Mouse (Mus musculus) left cerebral cortex, adult 2 months (tissue): ENCODE data around the gene Gm17067. TPM values are rescaled to one million over a fixed set of nuclear protein-coding genes. Genes with fewer than 3 reads are reported as not detected.
"Not testable (repeated sequence)": the region's sequence is repeated elsewhere in the genome, so short reads cannot be mapped to it uniquely, and the experiment has no call there.

Source experiments
- DNase-seq, 2 experiments: peaks; one replicate each; pipeline ENCODE4 v3.0.0; 2021 to 2022; ENCODE audit warnings: low spot score in 2 of 2, mixed read lengths in 1 of 2; ENCODE audit errors: extremely low spot score in 1 of 2
- H3K27ac ChIP-seq: fragments of 200-600 bp; 2 replicates; pipeline ENCODE4 v1.8.1; 2022
- H3K4me3 ChIP-seq: fragments of 200-600 bp; 2 replicates; pipeline ENCODE4 v1.8.1; 2022
- CTCF ChIP-seq: fragments of 200-600 bp; IDR thresholded peaks from 2 replicates; pipeline ENCODE4 v1.8.1; 2022; ENCODE audit warnings: antibody characterized with exemption, mild to moderate bottlenecking, moderate library complexity
- intact Hi-C: fragments of 180-260 bp; cut with DNase I; formaldehyde crosslinking; loops from one replicate; pipeline ENCODE4 v1.15.1; 2025
- long read RNA-seq, 2 experiments: library from polyadenylated mRNA; stranded (forward); transcript quantifications; one replicate each; pipeline ENCODE4 v2.0.0; 2021; ENCODE audit warnings: borderline mapping rate in 2 of 2
- total RNA-seq, 2 experiments: library from RNA; stranded (reverse); gene quantifications; 2 replicates each; pipeline ENCODE4 v1.2.3; 2021

The Gm17067 gene
- total RNA-seq, result not detected
- long read RNA-seq, experiment 1, result 0 reads
- long read RNA-seq, experiment 2, result 0 reads

GRCm38 (mm10) chr7:42726917-42727316, at the start of gene Gm17067:
TSS of gene Gm17067 (minus strand) at chr7:42727017.
- intact Hi-C loops, result loop anchor here (5.0 kb wide), 1 partner anchor 130 kb away; no protein-coding TSS in a partner anchor
- DNase-seq, H3K4me3 ChIP-seq: not testable (repeated sequence)

GRCm38 (mm10) chr7:42749836-42750235, 23.0 kb upstream of the Gm17067 start:
- no peak overlapping the region for H3K27ac ChIP-seq
- no peak overlapping the region for H3K4me3 ChIP-seq
- intact Hi-C loops, result no loop called here
- no peak for DNase-seq
- no peak for TF ChIP-seq CTCF

More at GRCm38 (mm10) chr7:42726917-42727316, at the start of gene Gm17067:
- not testable (repeated sequence) for H3K27ac ChIP-seq

- H3K27ac ChIP-seq, result no peak overlapping the region
- H3K4me3 ChIP-seq, result no peak overlapping the region
- DNase-seq, result no peak
- intact Hi-C loops, result no loop called here
- TF ChIP-seq CTCF, result no peak
Observed at GRCm38 (mm10) chr7:42738536-42739210, 11.9 kb upstream of the Gm17067 start.

- peak overlapping the region; percentile 54 for H3K4me3 ChIP-seq
- DNase-seq, result peak in 1 of 2 experiments; percentile 12
- peak overlapping the region; percentile 61 for H3K27ac ChIP-seq
- intact Hi-C loops, result loop anchor here (5.0 kb wide), 1 partner anchor 186 kb away; the partner anchor contains the start of gene Zfp141
Observed at GRCm38 (mm10) chr7:42693251-42693650, 33.6 kb downstream of the Gm17067 start.

- H3K4me3 ChIP-seq, result peak within 1 kb of the TSS; percentile 54
- peak within 1 kb of the TSS; percentile 61 for H3K27ac ChIP-seq
- peak; percentile 74 to 82 for DNase-seq
- intact Hi-C loops, result loop anchor here (5.0 kb wide), 1 partner anchor 185 kb away; the partner anchor contains the start of gene Zfp141
Observed at GRCm38 (mm10) chr7:42692362-42693158, 34.3 kb downstream of the Gm17067 start, which contains the start of gene Zfp975. TSS of gene Zfp975 (minus strand) at chr7:42692742.

- intact Hi-C loops, H3K27ac ChIP-seq, H3K4me3 ChIP-seq, DNase-seq: not testable (repeated sequence)
Observed at GRCm38 (mm10) chr7:42680081-42680480, 46.7 kb downstream of the Gm17067 start.

GRCm38 (mm10) chr7:42679646-42680045, 47.2 kb downstream of the Gm17067 start:
- intact Hi-C loops, result not testable (repeated sequence)

GRCm38 (mm10) chr7:42660140-42660539, 66.7 kb downstream of the Gm17067 start:
- intact Hi-C loops, DNase-seq, H3K27ac ChIP-seq, H3K4me3 ChIP-seq: not testable (repeated sequence)

More at GRCm38 (mm10) chr7:42679646-42680045, 47.2 kb downstream of the Gm17067 start:
- DNase-seq, H3K27ac ChIP-seq, H3K4me3 ChIP-seq: not testable (repeated sequence)

Other genes with a start within 250 kb of the Gm17067 start
- 10 to 100 TPM; 17.3 to 19.6 TPM for gene Zfp141, start 221.3 kb downstream of the Gm17067 start, total RNA-seq
- gene Gm21028, start 148.4 kb downstream of the Gm17067 start, total RNA-seq, result not detected
- gene Zfp977, start 134.5 kb downstream of the Gm17067 start, total RNA-seq, result 1 to 10 TPM; 1.6 to 1.8 TPM
- gene Zfp976, start 84.4 kb downstream of the Gm17067 start, total RNA-seq, result 1 to 10 TPM; 3.0 to 3.3 TPM
- gene Zfp975, start 34.3 kb downstream of the Gm17067 start, total RNA-seq, result 1 to 10 TPM; 7.2 to 8.0 TPM
- gene Vmn2r62, start 66.5 kb upstream of the Gm17067 start, total RNA-seq, result not detected
- under 1 TPM; 0.16 to 0.18 TPM for gene Gm2381, start 140.2 kb upstream of the Gm17067 start, total RNA-seq
- not detected for gene Vmn2r63, start 206.8 kb upstream of the Gm17067 start, total RNA-seq